Mouse (Mus musculus) hindbrain, embryonic 11.5 days (tissue): ENCODE results near the gene H2-DMb1. TPM values are rescaled to one million over a fixed set of nuclear protein-coding genes. Genes with fewer than 3 reads are reported as not detected.

ENCODE experiments used
- polyA plus RNA-seq: library from polyadenylated mRNA; unstranded; fragments of >200 nt; fragmentation: Nextera tagmentation; extraction: Ambion mirVana; gene quantifications from 2 replicates; pipeline ENCODE4 v1.2.1, GENCODE M21; 2014

The H2-DMb1 gene
- polyA plus RNA-seq, 1 experiment from 2014 or later, result 0.94 TPM

Other genes with a start within 250 kb of the H2-DMb1 start
- gene Platr17, start 247.9 kb upstream of the H2-DMb1 start, polyA plus RNA-seq, result 0.86 TPM in 1 of 2 replicates, not detected in the other
- 47.0 and 60.0 TPM in 2 replicates for gene Daxx, start 243.7 kb upstream of the H2-DMb1 start, polyA plus RNA-seq
- 14.5 and 16.6 TPM in 2 replicates for gene Tapbp, start 237.2 kb upstream of the H2-DMb1 start, polyA plus RNA-seq
- gene Zbtb22, start 237.2 kb upstream of the H2-DMb1 start, polyA plus RNA-seq, result 8.1 and 9.3 TPM in 2 replicates
- gene Rgl2, start 223.5 kb upstream of the H2-DMb1 start, polyA plus RNA-seq, result 32.5 and 32.9 TPM in 2 replicates
- gene Pfdn6, start 212.7 kb upstream of the H2-DMb1 start, polyA plus RNA-seq, result 201 and 205 TPM in 2 replicates
- gene Wdr46, start 212.4 kb upstream of the H2-DMb1 start, polyA plus RNA-seq, result 26.8 and 29.4 TPM in 2 replicates
- 4.8 and 5.3 TPM in 2 replicates for gene B3galt4, start 201.6 kb upstream of the H2-DMb1 start, polyA plus RNA-seq
- gene Vps52, start 197.3 kb upstream of the H2-DMb1 start, polyA plus RNA-seq, result 38.2 and 39.4 TPM in 2 replicates
- 1,221 and 1,241 TPM in 2 replicates for gene Rps18, start 197.1 kb upstream of the H2-DMb1 start, polyA plus RNA-seq
- gene H2-K1, start 152.7 kb upstream of the H2-DMb1 start, polyA plus RNA-seq, result 18.7 and 19.4 TPM in 2 replicates
- 5.9 and 6.3 TPM in 2 replicates for gene Ring1, start 128.4 kb upstream of the H2-DMb1 start, polyA plus RNA-seq
- gene H2-Ke6, start 125.0 kb upstream of the H2-DMb1 start, polyA plus RNA-seq, result 50.5 and 54.8 TPM in 2 replicates
- 75.9 and 80.3 TPM in 2 replicates for gene Slc39a7, start 121.4 kb upstream of the H2-DMb1 start, polyA plus RNA-seq
- gene Rxrb, start 121.3 kb upstream of the H2-DMb1 start, polyA plus RNA-seq, result 16.3 and 16.8 TPM in 2 replicates
- gene Col11a2, start 113.6 kb upstream of the H2-DMb1 start, polyA plus RNA-seq, result 0.91 and 1.4 TPM in 2 replicates
- gene H2-Oa, start 60.7 kb upstream of the H2-DMb1 start, polyA plus RNA-seq, result 0.26 and 0.32 TPM in 2 replicates
- 8.6 and 13.8 TPM in 2 replicates for gene H2-DMa, start 33.5 kb upstream of the H2-DMb1 start, polyA plus RNA-seq
- gene Brd2, start 30.4 kb upstream of the H2-DMb1 start, polyA plus RNA-seq, result 113 and 159 TPM in 2 replicates
- gene H2-DMb2, start 9.8 kb upstream of the H2-DMb1 start, polyA plus RNA-seq, result not detected in 2 replicates
- gene Tap1, start 34.5 kb downstream of the H2-DMb1 start, polyA plus RNA-seq, result 1.0 and 1.1 TPM in 2 replicates
- 0.42 and 1.1 TPM in 2 replicates for gene Psmb9, start 34.7 kb downstream of the H2-DMb1 start, polyA plus RNA-seq
- gene Psmb8, start 44.6 kb downstream of the H2-DMb1 start, polyA plus RNA-seq, result 1.3 and 1.9 TPM in 2 replicates
- gene Tap2, start 50.5 kb downstream of the H2-DMb1 start, polyA plus RNA-seq, result 0.19 and 0.50 TPM in 2 replicates
- gene H2-Ob, start 85.8 kb downstream of the H2-DMb1 start, polyA plus RNA-seq, result not detected in 2 replicates
- 2.4 and 3.1 TPM in 2 replicates for gene H2-Ab1, start 104.6 kb downstream of the H2-DMb1 start, polyA plus RNA-seq
- not detected in 2 replicates for gene H2-Aa, start 134.8 kb downstream of the H2-DMb1 start, polyA plus RNA-seq
- 1.3 and 2.5 TPM in 2 replicates for gene H2-Eb1, start 152.8 kb downstream of the H2-DMb1 start, polyA plus RNA-seq
- not detected in 2 replicates for gene H2-Eb2, start 172.6 kb downstream of the H2-DMb1 start, polyA plus RNA-seq
- 0.13 TPM in 1 of 2 replicates, not detected in the other for gene Btnl2, start 201.8 kb downstream of the H2-DMb1 start, polyA plus RNA-seq
- 0.08 TPM in 1 of 2 replicates, not detected in the other for gene Btnl1, start 224.1 kb downstream of the H2-DMb1 start, polyA plus RNA-seq
- 2.7 and 4.1 TPM in 2 replicates for gene BC051142, start 245.7 kb downstream of the H2-DMb1 start, polyA plus RNA-seq